In genomic region chrX:114690857-114691256, GRCm38 (mm10) we compare ENCODE assay signal across 27 mouse cellular contexts.
"Had no signal": no experiment of that assay in that cellular context is flagged by ENCODE, and none has a peak within 500 bp of the region (broad histone marks: within the 10 kb centered on the region; RNA-seq: fewer than 3 reads in every experiment).

No protein-coding gene starts in this region.

- H3K4me1 ChIP-seq: embryonic facial prominence, embryonic 10.5 days; embryonic facial prominence, embryonic 12.5 days; embryonic facial prominence, embryonic 13.5 days; embryonic facial prominence, embryonic 15.5 days; forebrain, embryonic 10.5 days; forebrain, embryonic 12.5 days; forebrain, embryonic 13.5 days; forebrain, embryonic 15.5 days had no signal

- H3K4me2 ChIP-seq: embryonic facial prominence, embryonic 12.5 days; embryonic facial prominence, embryonic 13.5 days; embryonic facial prominence, embryonic 15.5 days; forebrain, embryonic 12.5 days; forebrain, embryonic 13.5 days; forebrain, embryonic 15.5 days had no signal

- H3K4me3 ChIP-seq: embryonic facial prominence, embryonic 10.5 days; embryonic facial prominence, embryonic 12.5 days; embryonic facial prominence, embryonic 13.5 days; embryonic facial prominence, embryonic 15.5 days; erythroblast, embryonic 14.5 days; forebrain, embryonic 10.5 days; forebrain, embryonic 12.5 days; forebrain, embryonic 13.5 days; forebrain, embryonic 15.5 days; gastrocnemius, adult 2 months; heart, adult 2 months had no signal

- H3K9me3 ChIP-seq: embryonic facial prominence, embryonic 10.5 days; embryonic facial prominence, embryonic 12.5 days; embryonic facial prominence, embryonic 13.5 days; embryonic facial prominence, embryonic 15.5 days; forebrain, embryonic 10.5 days; forebrain, embryonic 12.5 days; forebrain, embryonic 13.5 days; forebrain, embryonic 15.5 days had no signal

- H3K27ac ChIP-seq: embryonic facial prominence, embryonic 10.5 days; embryonic facial prominence, embryonic 12.5 days; embryonic facial prominence, embryonic 13.5 days; embryonic facial prominence, embryonic 15.5 days; forebrain, embryonic 10.5 days; forebrain, embryonic 12.5 days; forebrain, embryonic 13.5 days; forebrain, embryonic 15.5 days; gastrocnemius, adult 2 months; heart, adult 2 months had no signal

- H3K36me3 ChIP-seq: embryonic facial prominence, embryonic 10.5 days; embryonic facial prominence, embryonic 12.5 days; embryonic facial prominence, embryonic 13.5 days; embryonic facial prominence, embryonic 15.5 days; forebrain, embryonic 10.5 days; forebrain, embryonic 12.5 days; forebrain, embryonic 15.5 days had no signal

- H3K9ac ChIP-seq: embryonic facial prominence, embryonic 12.5 days; embryonic facial prominence, embryonic 13.5 days; embryonic facial prominence, embryonic 15.5 days; forebrain, embryonic 12.5 days; forebrain, embryonic 13.5 days; forebrain, embryonic 15.5 days; forebrain, postnatal 0 days had no signal

- H3K27me3 ChIP-seq: embryonic facial prominence, embryonic 12.5 days; embryonic facial prominence, embryonic 13.5 days; embryonic facial prominence, embryonic 15.5 days; forebrain, embryonic 12.5 days; forebrain, embryonic 13.5 days; forebrain, embryonic 15.5 days had no signal

- ATAC-seq: forebrain, embryonic 13.5 days; forebrain, embryonic 14.5 days; forebrain, embryonic 15.5 days; forebrain, embryonic 16.5 days; forebrain, postnatal 0 days had no signal

- DNase-seq: cerebellum, adult 9-10 months; cerebellum, adult 9-11 months; cerebellum, postnatal 10 days; cerebellum, postnatal 14 days; cerebellum, postnatal 25 days; cerebellum, postnatal 36 days; embryo, embryonic 11 days; forebrain, postnatal 0 days; gastrocnemius, adult 2 months; gastrocnemius, postnatal 10 days; gastrocnemius, postnatal 14 days; gastrocnemius, postnatal 25 days; gastrocnemius, postnatal 36 days; heart, adult 11 months; heart, adult 18-20 months; heart, adult 2 months had no signal
